Mouse (Mus musculus): ENCODE results near the gene Hoga1.

DNA sequence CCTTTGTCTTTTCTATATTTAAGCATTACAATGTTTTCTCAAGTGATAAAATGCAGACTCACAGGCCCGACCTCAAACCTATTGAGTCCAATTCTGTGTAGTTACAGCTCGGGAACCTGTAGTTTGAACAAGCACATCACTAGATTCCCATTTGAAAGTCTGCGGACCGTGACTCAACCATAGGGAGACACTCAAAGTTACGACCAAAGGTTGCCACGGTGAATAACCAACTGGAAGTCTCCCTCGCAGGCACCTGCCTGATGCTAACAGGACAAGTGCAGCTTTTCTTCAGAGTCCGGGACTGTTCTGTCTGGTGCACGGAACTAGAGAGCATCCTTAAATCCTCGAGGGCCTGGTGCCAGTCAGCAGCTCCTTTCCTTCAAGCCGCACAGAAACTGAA is 35.1 kb downstream of the Hoga1 start:
- TF ChIP-seq POLR2A (IDR thresholded peaks at IDR 0.05; ENCODE audit: borderline replicate concordance, extremely low read depth, low read depth, low read length) (no peak), CTCF (IDR thresholded peaks at IDR 0.05; ENCODE audit: insufficient read depth, low read length) (no peak)

Measured in lung, adult 2 months (tissue).